Mouse (Mus musculus): ENCODE data around the gene Slc35f5.

DNA sequence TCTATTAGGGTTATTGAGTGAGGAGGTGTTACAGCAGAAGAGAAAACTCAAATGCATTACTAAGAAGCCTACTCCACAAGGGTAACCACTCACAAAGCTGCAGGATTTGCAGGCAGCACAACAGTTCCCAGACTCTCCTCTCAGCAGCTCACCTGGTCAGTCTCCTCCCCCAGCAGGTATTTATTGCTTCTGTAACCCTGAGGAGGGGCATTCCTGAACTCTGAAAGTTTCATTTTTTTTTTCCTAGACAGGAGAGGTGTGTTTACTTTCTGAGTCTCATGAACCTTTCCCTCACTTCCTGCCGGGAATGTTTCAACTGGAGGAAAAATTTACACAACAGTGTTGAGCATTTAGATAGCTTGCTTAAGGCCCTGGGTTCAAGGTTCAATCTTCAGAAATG, 10.0 kb upstream of the Slc35f5 start:
- TF ChIP-seq CTCF (IDR thresholded peaks at IDR 0.05; ENCODE audit: borderline replicate concordance, extremely low read depth, insufficient read depth, insufficient read length) (no peak), POLR2A (IDR thresholded peaks at IDR 0.05; ENCODE audit: borderline replicate concordance, extremely low read depth, insufficient read depth, insufficient read length, poor library complexity, severe bottlenecking) (no peak)

All from brain, embryonic 14.5 days (tissue).